Mouse (Mus musculus): Measurements from ENCODE around the gene Gm10153. TPM values are rescaled to one million over a fixed set of nuclear protein-coding genes. Genes with fewer than 3 reads are reported as not detected.

Gene Gm10153
- total RNA-seq (2023), result not detected

GRCm38 (mm10) chr7:142190289-142190688 lies at the start of gene Gm10153:
Gene Gm10153, minus strand, starts transcription at chr7:142190389.

GRCm38 (mm10) chr7:142229871-142230270 lies 39.7 kb upstream of the Gm10153 start, which contains the start of gene Krtap5-5:
Gene Krtap5-5, minus strand, starts transcription at chr7:142229971.

GRCm38 (mm10) chr7:142211559-142211958 lies 21.4 kb upstream of the Gm10153 start, which contains the start of gene Gm7579:
Gene Gm7579, plus strand, starts transcription at chr7:142211859.

GRCm38 (mm10) chr7:142201064-142201463 lies 10.9 kb upstream of the Gm10153 start, which contains the start of gene Krtap5-3:
Gene Krtap5-3, plus strand, starts transcription at chr7:142201364.

GRCm38 (mm10) chr7:142175905-142176304 lies 14.3 kb downstream of the Gm10153 start, which contains the start of gene Krtap5-2:
Gene Krtap5-2, minus strand, starts transcription at chr7:142176005.

GRCm38 (mm10) chr7:142165639-142166038 lies 24.6 kb downstream of the Gm10153 start, which contains the start of gene Gm4553:
Gene Gm4553, minus strand, starts transcription at chr7:142165739.

GRCm38 (mm10) chr7:142157013-142157412 lies 33.2 kb downstream of the Gm10153 start, which contains the start of gene Gm29735:
Gene Gm29735, minus strand, starts transcription at chr7:142157113.

GRCm38 (mm10) chr7:142144507-142144906 lies 45.7 kb downstream of the Gm10153 start, which contains the start of gene Gm45337:
Gene Gm45337, minus strand, starts transcription at chr7:142144607.

Other genes starting within 250 kb of the Gm10153 start
- not detected for gene Brsk2, start 240.6 kb downstream of the Gm10153 start, total RNA-seq (2023)
- 10 to 100 TPM; 33.7 to 38.0 TPM for gene Mob2, start 129.3 kb downstream of the Gm10153 start, total RNA-seq (2023)
- 1 to 10 TPM; 1.2 to 2.1 TPM for gene Dusp8, start 94.5 kb downstream of the Gm10153 start, total RNA-seq (2023)
- not detected for gene Gm45618, start 69.7 kb downstream of the Gm10153 start, total RNA-seq (2023)
- not detected for gene Gm39115, start 54.4 kb downstream of the Gm10153 start, total RNA-seq (2023)
- gene Gm45337, start 45.8 kb downstream of the Gm10153 start, total RNA-seq (2023), result not detected
- gene Gm29735, start 33.3 kb downstream of the Gm10153 start, total RNA-seq (2023), result not detected
- not detected for gene Gm4553, start 24.6 kb downstream of the Gm10153 start, total RNA-seq (2023)
- not detected for gene Krtap5-2, start 14.4 kb downstream of the Gm10153 start, total RNA-seq (2023)
- gene Krtap5-3, start 11.0 kb upstream of the Gm10153 start, total RNA-seq (2023), result not detected
- not detected for gene Gm7579, start 21.5 kb upstream of the Gm10153 start, total RNA-seq (2023)
- not detected for gene Krtap5-5, start 39.6 kb upstream of the Gm10153 start, total RNA-seq (2023)
- gene Gm40460, start 50.7 kb upstream of the Gm10153 start, total RNA-seq (2023), result not detected
- gene Gm2431, start 68.0 kb upstream of the Gm10153 start, total RNA-seq (2023), result not detected
- gene Gm4559, start 84.0 kb upstream of the Gm10153 start, total RNA-seq (2023), result not detected
- gene Krtap5-1, start 106.7 kb upstream of the Gm10153 start, total RNA-seq (2023), result not detected
- gene Krtap5-4, start 113.2 kb upstream of the Gm10153 start, total RNA-seq (2023), result not detected
- gene Ifitm10, start 183.4 kb upstream of the Gm10153 start, total RNA-seq (2023), result 10 to 100 TPM in 1 of 2 experiments, 1 to 10 TPM in 1; 8.6 to 10.3 TPM
- gene Gm49369, start 192.3 kb upstream of the Gm10153 start, total RNA-seq (2023), result not detected
- gene Ctsd, start 197.6 kb upstream of the Gm10153 start, total RNA-seq (2023), result 100 to 1,000 TPM; 587 to 608 TPM
- gene Syt8, start 244.5 kb upstream of the Gm10153 start, total RNA-seq (2023), result not detected